Mouse (Mus musculus) lung, adult 2 months (tissue): ENCODE data around the gene Aim2.

ENCODE experiments used
- CTCF ChIP-seq: fragments of 200-500 bp; IDR thresholded peaks from 2 replicates; pipeline ENCODE4 v1.5.1; 2011; ENCODE audit warnings: mild to moderate bottlenecking, low read length, control low read depth; ENCODE audit not compliant: insufficient read depth
- POLR2A ChIP-seq: fragments of 200-500 bp; IDR thresholded peaks from 2 replicates; pipeline ENCODE4 v1.6.1; 2011; ENCODE audit warnings: low read depth, mild to moderate bottlenecking, control low read depth, low read length, borderline replicate concordance; ENCODE audit errors: extremely low read depth

GRCm38 (mm10) chr1:173355107-173355846, 4.6 kb downstream of the Aim2 start:
- TF ChIP-seq POLR2A (no peak), CTCF (no peak)
